Mouse (Mus musculus): ENCODE measurements around the gene Tas2r126. TPM values are rescaled to one million over a fixed set of nuclear protein-coding genes. Genes with fewer than 3 reads are reported as not detected.

Gene Tas2r126
- total RNA-seq, 1 experiment from 2014 or later, result 5.6 TPM

Other genes starting within 250 kb of the Tas2r126 start
- not detected in 2 replicates for gene Tas2r144, start 219.2 kb upstream of the Tas2r126 start, total RNA-seq (2021)
- 263 and 300 TPM in 2 replicates for gene Gstk1, start 188.6 kb upstream of the Tas2r126 start, total RNA-seq (2021)
- gene Tmem139, start 172.6 kb upstream of the Tas2r126 start, total RNA-seq (2021), result 3.9 TPM in 2 replicates
- 29.7 and 36.5 TPM in 2 replicates for gene Casp2, start 169.6 kb upstream of the Tas2r126 start, total RNA-seq (2021)
- 0.21 TPM in 1 of 2 replicates, not detected in the other for gene Clcn1, start 147.8 kb upstream of the Tas2r126 start, total RNA-seq (2021)
- 0.24 TPM in 1 of 2 replicates, not detected in the other for gene Fam131b, start 109.9 kb upstream of the Tas2r126 start, total RNA-seq (2021)
- 105 and 140 TPM in 2 replicates for gene Zyx, start 84.9 kb upstream of the Tas2r126 start, total RNA-seq (2021)
- gene Epha1, start 61.3 kb upstream of the Tas2r126 start, total RNA-seq (2021), result 0.48 and 0.55 TPM in 2 replicates
- gene Tas2r143, start 34.3 kb upstream of the Tas2r126 start, total RNA-seq (2021), result 7.4 and 11.8 TPM in 2 replicates
- gene Tas2r135, start 29.1 kb upstream of the Tas2r126 start, total RNA-seq (2021), result 7.3 and 9.4 TPM in 2 replicates
- gene Olfr458, start 30.7 kb downstream of the Tas2r126 start, total RNA-seq (2021), result not detected in 2 replicates
- not detected in 2 replicates for gene Olfr457, start 41.8 kb downstream of the Tas2r126 start, total RNA-seq (2021)
- gene Olfr456, start 52.7 kb downstream of the Tas2r126 start, total RNA-seq (2021), result not detected in 2 replicates
- not detected in 2 replicates for gene Olfr455, start 113.1 kb downstream of the Tas2r126 start, total RNA-seq (2021)
- gene Tcaf3, start 163.2 kb downstream of the Tas2r126 start, total RNA-seq (2021), result not detected in 2 replicates
- 10.5 and 12.2 TPM in 2 replicates for gene Tcaf2, start 210.7 kb downstream of the Tas2r126 start, total RNA-seq (2021)

Data from adrenal gland, postnatal 25 days (tissue).